Mouse (Mus musculus): ENCODE data around the gene Tmem234. TPM values are rescaled to one million over a fixed set of nuclear protein-coding genes. Genes with fewer than 3 reads are reported as not detected.
A peak's percentile ranks its signal among the peaks of the same experiment; 100 is the strongest.

The Tmem234 gene
- polyA plus RNA-seq, 1 experiment from 2014 or later, result 104 TPM

GRCm38 (mm10) chr4:129671491-129672082 is 71.1 kb downstream of the Tmem234 start:
- Histone ChIP-seq H3K36me3 (ENCODE audit: control insufficient read depth, insufficient read depth) (no peaks in the 10 kb centered on the region), H3K9me3 (replicated peaks; ENCODE audit: control insufficient read depth, low read length) (no peaks in the 10 kb centered on the region), H3K9ac (ENCODE audit: low read depth, low read length) (peak overlapping the region; percentile 95), H3K4me3 (ENCODE audit: low read depth, low read length) (peak overlapping the region; percentile 93), H3K27ac (ENCODE audit: low read length) (peak overlapping the region; percentile 92), H3K4me1 (ENCODE audit: control insufficient read depth, low read depth, low read length) (peaks cover 15% of the 10 kb centered on the region), H3K27me3 (ENCODE audit: control insufficient read depth, insufficient read depth, low read depth, low read length) (no peaks in the 10 kb centered on the region), H3K4me2 (ENCODE audit: low read depth, low read length) (peak overlapping the region; percentile 94)
- ATAC-seq (ENCODE audit: low read depth), result peak; percentile 70
- WGBS (ENCODE audit: insufficient replicate concordance), result 5% methylated on average over 12 of the region's 12 CpGs

- ATAC-seq (ENCODE audit: low read depth), result peak; percentile 84
- Histone ChIP-seq H3K36me3 (ENCODE audit: control insufficient read depth, insufficient read depth) (no peaks in the 10 kb centered on the region), H3K27me3 (ENCODE audit: control insufficient read depth, insufficient read depth, low read depth, low read length) (no peaks in the 10 kb centered on the region), H3K9ac (ENCODE audit: low read depth, low read length) (peak within 1 kb of the TSS; percentile 95), H3K4me1 (ENCODE audit: control insufficient read depth, low read depth, low read length) (peaks cover 15% of the 10 kb centered on the region), H3K9me3 (replicated peaks; ENCODE audit: control insufficient read depth, low read length) (no peaks in the 10 kb centered on the region), H3K4me2 (ENCODE audit: low read depth, low read length) (peak within 1 kb of the TSS; percentile 94), H3K27ac (ENCODE audit: low read length) (peak within 1 kb of the TSS; percentile 92), H3K4me3 (ENCODE audit: low read depth, low read length) (peak within 1 kb of the TSS; percentile 93)
- under 1% methylated on average over 59 of the region's 65 CpGs for WGBS (ENCODE audit: insufficient replicate concordance)
Measured at GRCm38 (mm10) chr4:129672083-129672877, 71.8 kb downstream of the Tmem234 start, which contains the start of gene Kpna6. Gene Kpna6, minus strand, starts transcription at chr4:129672767.

GRCm38 (mm10) chr4:129672878-129673449 is 72.5 kb downstream of the Tmem234 start:
- Histone ChIP-seq H3K9ac (ENCODE audit: low read depth, low read length) (peak overlapping the region; percentile 95), H3K27me3 (ENCODE audit: control insufficient read depth, insufficient read depth, low read depth, low read length) (no peaks in the 10 kb centered on the region), H3K9me3 (replicated peaks; ENCODE audit: control insufficient read depth, low read length) (no peaks in the 10 kb centered on the region), H3K4me3 (ENCODE audit: low read depth, low read length) (peak overlapping the region; percentile 93), H3K4me2 (ENCODE audit: low read depth, low read length) (peak overlapping the region; percentile 94), H3K4me1 (ENCODE audit: control insufficient read depth, low read depth, low read length) (peaks cover 15% of the 10 kb centered on the region), H3K36me3 (ENCODE audit: control insufficient read depth, insufficient read depth) (no peaks in the 10 kb centered on the region), H3K27ac (ENCODE audit: low read length) (peak overlapping the region; percentile 92)
- 2% methylated on average over 10 of the region's 10 CpGs for WGBS (ENCODE audit: insufficient replicate concordance)
- ATAC-seq (ENCODE audit: low read depth), result peak; percentile 9; the same call in 1 of the 2 replicates

Small RNA genes lying within 50 kb of the gene (microRNA-seq; reads per million reads assigned to microRNA genes)
- gene Mir8119, result not detected

Other genes starting within 250 kb of the Tmem234 start
- 2.2 and 2.7 TPM in 2 replicates for gene Zbtb8a, start 222.6 kb upstream of the Tmem234 start, polyA plus RNA-seq (2015; fragmentation: Nextera tagmentation; extraction: Ambion mirVana)
- gene Zbtb8b, start 159.8 kb upstream of the Tmem234 start, polyA plus RNA-seq (2015; fragmentation: Nextera tagmentation; extraction: Ambion mirVana), result 1.3 and 1.4 TPM in 2 replicates
- 79.2 and 87.0 TPM in 2 replicates for gene Bsdc1, start 139.1 kb upstream of the Tmem234 start, polyA plus RNA-seq (2015; fragmentation: Nextera tagmentation; extraction: Ambion mirVana)
- gene Tssk3, start 109.6 kb upstream of the Tmem234 start, polyA plus RNA-seq (2015; fragmentation: Nextera tagmentation; extraction: Ambion mirVana), result 0.13 TPM in 1 of 2 replicates, not detected in the other
- 0.23 and 0.60 TPM in 2 replicates for gene Fam229a, start 109.5 kb upstream of the Tmem234 start, polyA plus RNA-seq (2015; fragmentation: Nextera tagmentation; extraction: Ambion mirVana)
- gene Marcksl1, start 87.1 kb upstream of the Tmem234 start, polyA plus RNA-seq (2015; fragmentation: Nextera tagmentation; extraction: Ambion mirVana), result 36.6 and 41.4 TPM in 2 replicates
- gene Hdac1, start 58.0 kb upstream of the Tmem234 start, polyA plus RNA-seq (2015; fragmentation: Nextera tagmentation; extraction: Ambion mirVana), result 82.1 and 89.8 TPM in 2 replicates
- gene Lck, start 27.0 kb upstream of the Tmem234 start, polyA plus RNA-seq (2015; fragmentation: Nextera tagmentation; extraction: Ambion mirVana), result 3.1 and 3.2 TPM in 2 replicates
- 6.9 and 7.5 TPM in 2 replicates for gene Fam167b, start 22.1 kb upstream of the Tmem234 start, polyA plus RNA-seq (2015; fragmentation: Nextera tagmentation; extraction: Ambion mirVana)
- 133 and 142 TPM in 2 replicates for gene Eif3i, start within 50 bp of the Tmem234 start, polyA plus RNA-seq (2015; fragmentation: Nextera tagmentation; extraction: Ambion mirVana)
- 0.46 and 0.91 TPM in 2 replicates for gene Dcdc2b, start 13.6 kb downstream of the Tmem234 start, polyA plus RNA-seq (2015; fragmentation: Nextera tagmentation; extraction: Ambion mirVana)
- gene Iqcc, start 18.4 kb downstream of the Tmem234 start, polyA plus RNA-seq (2015; fragmentation: Nextera tagmentation; extraction: Ambion mirVana), result 7.5 and 8.0 TPM in 2 replicates
- 11.2 and 12.7 TPM in 2 replicates for gene Ccdc28b, start 23.3 kb downstream of the Tmem234 start, polyA plus RNA-seq (2015; fragmentation: Nextera tagmentation; extraction: Ambion mirVana)
- gene Txlna, start 40.4 kb downstream of the Tmem234 start, polyA plus RNA-seq (2015; fragmentation: Nextera tagmentation; extraction: Ambion mirVana), result 22.1 and 24.2 TPM in 2 replicates
- gene Kpna6, start 72.1 kb downstream of the Tmem234 start, polyA plus RNA-seq (2015; fragmentation: Nextera tagmentation; extraction: Ambion mirVana), result 6.9 and 7.0 TPM in 2 replicates
- gene Tmem39b, start 96.2 kb downstream of the Tmem234 start, polyA plus RNA-seq (2015; fragmentation: Nextera tagmentation; extraction: Ambion mirVana), result 3.3 TPM in 2 replicates
- gene Khdrbs1, start 141.6 kb downstream of the Tmem234 start, polyA plus RNA-seq (2015; fragmentation: Nextera tagmentation; extraction: Ambion mirVana), result 19.6 and 20.2 TPM in 2 replicates
- 143 and 159 TPM in 2 replicates for gene Ptp4a2, start 210.6 kb downstream of the Tmem234 start, polyA plus RNA-seq (2015; fragmentation: Nextera tagmentation; extraction: Ambion mirVana)

Data from liver, embryonic 16.5 days (tissue).